Mouse (Mus musculus): ENCODE results near the gene Smim6. TPM values are rescaled to one million over a fixed set of nuclear protein-coding genes. Genes with fewer than 3 reads are reported as not detected.

Smim6 gene
- polyA plus RNA-seq (2012; rRNA removed): 0.19 and 0.54 TPM in 2 replicates

GRCm38 (mm10) chr11:115911632-115912376 is at the start of gene Smim6:
Gene Smim6, plus strand, starts transcription at chr11:115912017.
- Histone ChIP-seq H3K27me3 (ENCODE audit: control insufficient read depth, insufficient read depth, low read length) (no peaks in the 10 kb centered on the region), H3K27ac (ENCODE audit: insufficient read depth, low read length) (0 out of 2 replicates have a peak within 1 kb of the TSS, but pooled peaks have one; percentile 16), H3K36me3 (ENCODE audit: control insufficient read depth, insufficient read depth, low read length) (peaks cover 15% of the 10 kb centered on the region), H3K4me3 (ENCODE audit: extremely low read depth, insufficient read depth, insufficient read length) (no peak within 1 kb of the TSS), H3K4me1 (ENCODE audit: control insufficient read depth, insufficient read depth, insufficient read length) (no peaks in the 10 kb centered on the region)
- WGBS: 27% methylated on average over 11 of the region's 11 CpGs
- TF ChIP-seq CTCF (IDR thresholded peaks at IDR 0.05; ENCODE audit: extremely low read depth, insufficient read depth, insufficient read length, insufficient replicate concordance): no peak
- no peak for TF ChIP-seq POLR2A (IDR thresholded peaks at IDR 0.05; ENCODE audit: low read depth, low read length)
- DNase-seq (ENCODE audit: low read depth in 1 of 2, low spot score in 2 of 2): no peak

GRCm38 (mm10) chr11:115863895-115864294 is 47.9 kb upstream of the Smim6 start:
- 83% methylated on average over 8 of the region's 8 CpGs for WGBS
- TF ChIP-seq POLR2A (IDR thresholded peaks at IDR 0.05; ENCODE audit: low read depth, low read length) (no peak), CTCF (IDR thresholded peaks at IDR 0.05; ENCODE audit: extremely low read depth, insufficient read depth, insufficient read length, insufficient replicate concordance) (no peak)
- Histone ChIP-seq H3K36me3 (ENCODE audit: control insufficient read depth, insufficient read depth, low read length) (no peaks in the 10 kb centered on the region), H3K4me3 (ENCODE audit: extremely low read depth, insufficient read depth, insufficient read length) (no peak overlapping the region), H3K4me1 (ENCODE audit: control insufficient read depth, insufficient read depth, insufficient read length) (peaks cover 6% of the 10 kb centered on the region; the same call in 1 of the 2 replicates), H3K27ac (ENCODE audit: insufficient read depth, low read length) (no peak overlapping the region), H3K27me3 (ENCODE audit: control insufficient read depth, insufficient read depth, low read length) (peaks cover 9% of the 10 kb centered on the region)
- DNase-seq (ENCODE audit: low read depth in 1 of 2, low spot score in 2 of 2): no peak

- TF ChIP-seq POLR2A (IDR thresholded peaks at IDR 0.05; ENCODE audit: low read depth, low read length) (no peak), CTCF (IDR thresholded peaks at IDR 0.05; ENCODE audit: extremely low read depth, insufficient read depth, insufficient read length, insufficient replicate concordance) (no peak)
Observed at GRCm38 (mm10) chr11:115869393-115869792, 42.4 kb upstream of the Smim6 start.

GRCm38 (mm10) chr11:115872437-115872836 is 39.4 kb upstream of the Smim6 start:
- Histone ChIP-seq H3K36me3 (ENCODE audit: control insufficient read depth, insufficient read depth, low read length) (no peaks in the 10 kb centered on the region), H3K27me3 (ENCODE audit: control insufficient read depth, insufficient read depth, low read length) (no peaks in the 10 kb centered on the region), H3K4me3 (ENCODE audit: extremely low read depth, insufficient read depth, insufficient read length) (no peak overlapping the region), H3K27ac (ENCODE audit: insufficient read depth, low read length) (no peak overlapping the region), H3K4me1 (ENCODE audit: control insufficient read depth, insufficient read depth, insufficient read length) (no peaks in the 10 kb centered on the region; the same call in 1 of the 2 replicates)
- DNase-seq (ENCODE audit: low read depth in 1 of 2, low spot score in 2 of 2): no peak
- TF ChIP-seq POLR2A (IDR thresholded peaks at IDR 0.05; ENCODE audit: low read depth, low read length): no peak
- no peak for TF ChIP-seq CTCF (IDR thresholded peaks at IDR 0.05; ENCODE audit: extremely low read depth, insufficient read depth, insufficient read length, insufficient replicate concordance)
- WGBS: 94% methylated on average over 4 of the region's 4 CpGs

More at GRCm38 (mm10) chr11:115869393-115869792, 42.4 kb upstream of the Smim6 start:
- 11% methylated on average over 8 of the region's 8 CpGs for WGBS
- Histone ChIP-seq H3K4me1 (ENCODE audit: control insufficient read depth, insufficient read depth, insufficient read length) (no peaks in the 10 kb centered on the region), H3K4me3 (ENCODE audit: extremely low read depth, insufficient read depth, insufficient read length) (no peak overlapping the region), H3K36me3 (ENCODE audit: control insufficient read depth, insufficient read depth, low read length) (no peaks in the 10 kb centered on the region), H3K27ac (ENCODE audit: insufficient read depth, low read length) (no peak overlapping the region), H3K27me3 (ENCODE audit: control insufficient read depth, insufficient read depth, low read length) (no peaks in the 10 kb centered on the region)
- DNase-seq (ENCODE audit: low read depth in 1 of 2, low spot score in 2 of 2): no peak

- no peak for DNase-seq (ENCODE audit: low read depth in 1 of 2, low spot score in 2 of 2)
- Histone ChIP-seq H3K36me3 (ENCODE audit: control insufficient read depth, insufficient read depth, low read length) (no peaks in the 10 kb centered on the region), H3K4me3 (ENCODE audit: extremely low read depth, insufficient read depth, insufficient read length) (no peak overlapping the region), H3K4me1 (ENCODE audit: control insufficient read depth, insufficient read depth, insufficient read length) (no peaks in the 10 kb centered on the region; the same call in 1 of the 2 replicates), H3K27ac (ENCODE audit: insufficient read depth, low read length) (no peak overlapping the region), H3K27me3 (ENCODE audit: control insufficient read depth, insufficient read depth, low read length) (no peaks in the 10 kb centered on the region)
- TF ChIP-seq POLR2A (IDR thresholded peaks at IDR 0.05; ENCODE audit: low read depth, low read length): no peak
- TF ChIP-seq CTCF (IDR thresholded peaks at IDR 0.05; ENCODE audit: extremely low read depth, insufficient read depth, insufficient read length, insufficient replicate concordance): no peak
- 96% methylated on average over 3 of the region's 3 CpGs for WGBS
Observed at GRCm38 (mm10) chr11:115875935-115876334, 35.9 kb upstream of the Smim6 start.

GRCm38 (mm10) chr11:115876438-115876837 is 35.4 kb upstream of the Smim6 start:
- TF ChIP-seq CTCF (IDR thresholded peaks at IDR 0.05; ENCODE audit: extremely low read depth, insufficient read depth, insufficient read length, insufficient replicate concordance) (no peak), POLR2A (IDR thresholded peaks at IDR 0.05; ENCODE audit: low read depth, low read length) (no peak)
- WGBS: 89% methylated on average over 5 of the region's 5 CpGs
- H3K36me3 ChIP-seq (ENCODE audit: control insufficient read depth, insufficient read depth, low read length): no peaks in the 10 kb centered on the region
- H3K27ac ChIP-seq (ENCODE audit: insufficient read depth, low read length): no peak overlapping the region
- no peak for DNase-seq (ENCODE audit: low read depth in 1 of 2, low spot score in 2 of 2)
- H3K4me3 ChIP-seq (ENCODE audit: extremely low read depth, insufficient read depth, insufficient read length): no peak overlapping the region
- no peaks in the 10 kb centered on the region for H3K27me3 ChIP-seq (ENCODE audit: control insufficient read depth, insufficient read depth, low read length)
- no peaks in the 10 kb centered on the region; the same call in 1 of the 2 replicates for H3K4me1 ChIP-seq (ENCODE audit: control insufficient read depth, insufficient read depth, insufficient read length)

All from spleen, adult 2 months (tissue).